Mouse (Mus musculus) hindbrain, postnatal 0 days (tissue): ENCODE data around the gene Prkab2. TPM values are rescaled to one million over a fixed set of nuclear protein-coding genes. Genes with fewer than 3 reads are reported as not detected.

Experiments
- ATAC-seq: fragments of 200-750 bp; cut with Nextera tagmentation; 2 replicates; pipeline ENCODE4 v1.8.0; 2017; ENCODE audit warnings: mild to moderate bottlenecking, moderate TSS enrichment, moderate library complexity
- DNase-seq: peaks from one replicate; pipeline ENCODE4 v3.0.0-alpha.2; 2015; ENCODE audit warnings: low spot score
- H3K27ac ChIP-seq: fragments of 300-500 bp; sonication (generic); 2 replicates; pipeline ENCODE4 v1.5.1; 2014; ENCODE audit warnings: mild to moderate bottlenecking
- H3K27me3 ChIP-seq: fragments of 300-500 bp; sonication (generic); 2 replicates; pipeline ENCODE4 v1.6.1; 2014; ENCODE audit warnings: low read length, mixed read lengths; ENCODE audit not compliant: insufficient read depth
- H3K36me3 ChIP-seq: fragments of 300-500 bp; sonication (generic); 2 replicates; pipeline ENCODE4 v1.6.1; 2014; ENCODE audit warnings: low read length, mixed read lengths; ENCODE audit not compliant: insufficient read depth
- H3K4me1 ChIP-seq: fragments of 300-500 bp; sonication (generic); 2 replicates; pipeline ENCODE4 v1.6.1; 2014; ENCODE audit warnings: antibody characterized with exemption, low read length, mixed read lengths; ENCODE audit not compliant: insufficient read depth
- H3K4me2 ChIP-seq: fragments of 300-500 bp; sonication (generic); 2 replicates; pipeline ENCODE4 v1.6.1; 2014; ENCODE audit warnings: low read depth, mild to moderate bottlenecking, low read length, moderate library complexity, mixed read lengths
- H3K4me3 ChIP-seq: fragments of 300-500 bp; sonication (generic); 2 replicates; pipeline ENCODE4 v1.5.1; 2014; ENCODE audit warnings: low read length
- H3K9ac ChIP-seq: fragments of 300-500 bp; sonication (generic); replicated peaks from 2 replicates; pipeline ENCODE4 v1.6.1; 2014; ENCODE audit warnings: mild to moderate bottlenecking, low read length, moderate library complexity, mixed read lengths
- H3K9me3 ChIP-seq: fragments of 300-500 bp; sonication (generic); 2 replicates; pipeline ENCODE4 v1.6.1; 2016; ENCODE audit warnings: low read length, mixed read lengths
- CTCF ChIP-seq: IDR thresholded peaks from 2 replicates; pipeline ENCODE4 v1.5.1; 2016; ENCODE audit warnings: antibody characterized with exemption, control low read depth, low read depth
- whole genome bisulfite sequencing: fragments of 180-500 bp; shearing (Covaris S2); extraction: QIAGEN DNeasy Blood & Tissue Kit; methylation state at CpG from one replicate; pipeline ENCODE4 v1.1.7; 2014; 5-methylcytosine and 5-hydroxymethylcytosine counted together
- polyA plus RNA-seq: library from polyadenylated mRNA; unstranded; fragments of >200 nt; fragmentation: Nextera tagmentation; extraction: Ambion mirVana; gene quantifications from 2 replicates; pipeline ENCODE4 v1.2.1, GENCODE M21; 2015
- total RNA-seq: library from RNA; depleted of rRNA; stranded (reverse); fragments of >200 nt; gene quantifications from 2 replicates; pipeline ENCODE4 v1.2.3, GENCODE M21; 2014

Prkab2 gene
- total and polyA plus RNA-seq, 2 experiments from 2014 or later: 16.1 to 21.6 TPM

GRCm38 (mm10) chr3:97649022-97649421, 9.0 kb upstream of the Prkab2 start:
- no peak overlapping the region for H3K4me2 ChIP-seq
- ATAC-seq (no peak), DNase-seq (no peak)
- no peaks in the 10 kb centered on the region for H3K4me1 ChIP-seq
- WGBS: 83% methylated on average over 3 of the region's 3 CpGs
- no peak for TF ChIP-seq CTCF
- H3K27ac ChIP-seq: no peak overlapping the region
- no peak overlapping the region for H3K9ac ChIP-seq
- no peaks in the 10 kb centered on the region for H3K36me3 ChIP-seq
- H3K27me3 ChIP-seq: no peaks in the 10 kb centered on the region
- H3K4me3 ChIP-seq: no peak overlapping the region
- no peaks in the 10 kb centered on the region for H3K9me3 ChIP-seq

DNA sequence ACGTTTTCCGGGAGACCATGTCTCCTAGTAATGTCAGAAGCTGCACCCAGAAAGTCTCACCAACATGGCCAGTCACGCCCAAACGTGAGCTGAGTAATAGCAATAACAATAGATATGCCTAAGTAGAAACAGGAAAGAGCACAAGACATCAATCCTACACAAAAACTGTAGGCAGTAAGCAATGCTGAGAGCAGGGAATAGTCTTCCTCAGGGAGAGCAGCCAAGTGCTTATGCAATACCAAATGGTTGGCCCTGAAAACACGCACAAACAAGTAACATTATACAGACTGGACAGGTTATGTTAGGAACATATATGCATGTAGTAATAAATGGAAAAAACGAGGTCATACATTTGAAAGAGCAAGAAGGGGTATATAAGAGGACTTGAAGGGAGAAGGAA, 8.5 kb upstream of the Prkab2 start:
- no peak for TF ChIP-seq CTCF
- Histone ChIP-seq H3K4me2 (no peak overlapping the region), H3K4me1 (no peaks in the 10 kb centered on the region), H3K9me3 (no peaks in the 10 kb centered on the region), H3K27ac (no peak overlapping the region), H3K27me3 (no peaks in the 10 kb centered on the region), H3K4me3 (no peak overlapping the region), H3K9ac (no peak overlapping the region), H3K36me3 (no peaks in the 10 kb centered on the region)
- ATAC-seq: no peak
- DNase-seq: no peak
- WGBS: 83% methylated on average over 6 of the region's 6 CpGs

- H3K9ac ChIP-seq: no peak overlapping the region
- no peaks in the 10 kb centered on the region for H3K9me3 ChIP-seq
- WGBS: 86% methylated on average over 10 of the region's 10 CpGs
- TF ChIP-seq CTCF: no peak
- no peak overlapping the region for H3K4me3 ChIP-seq
- no peaks in the 10 kb centered on the region for H3K36me3 ChIP-seq
- no peaks in the 10 kb centered on the region for H3K4me1 ChIP-seq
- ATAC-seq (no peak), DNase-seq (no peak)
- H3K27me3 ChIP-seq: no peaks in the 10 kb centered on the region
- H3K4me2 ChIP-seq: no peak overlapping the region
- H3K27ac ChIP-seq: no peak overlapping the region
Observed at GRCm38 (mm10) chr3:97651604-97652003, 6.4 kb upstream of the Prkab2 start.

DNA sequence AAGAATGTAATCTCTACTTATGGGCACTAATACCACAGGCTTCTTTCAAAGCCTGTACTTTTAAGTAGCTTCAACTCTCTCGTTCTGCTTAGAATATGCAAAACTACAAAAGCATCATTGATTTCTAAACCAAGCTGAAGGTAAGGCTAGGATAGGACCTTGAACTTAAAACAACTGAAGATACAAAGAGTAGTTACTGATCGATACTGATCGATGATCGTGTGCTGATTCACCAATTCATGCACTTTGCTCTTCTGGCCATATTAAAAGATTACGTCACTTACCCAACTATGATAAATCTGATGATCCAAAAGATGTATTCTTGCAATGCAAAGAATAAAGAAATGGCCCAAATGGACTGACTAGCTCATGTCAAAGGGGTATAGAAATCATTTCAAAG, 4.2 kb upstream of the Prkab2 start:
- Histone ChIP-seq H3K4me2 (no peak overlapping the region), H3K36me3 (no peaks in the 10 kb centered on the region), H3K9ac (no peak overlapping the region), H3K4me1 (no peaks in the 10 kb centered on the region), H3K27me3 (no peaks in the 10 kb centered on the region), H3K4me3 (no peak overlapping the region), H3K9me3 (no peaks in the 10 kb centered on the region), H3K27ac (no peak overlapping the region)
- 92% methylated on average over 5 of the region's 5 CpGs for WGBS
- DNase-seq (no peak), ATAC-seq (no peak)
- TF ChIP-seq CTCF: no peak

DNA sequence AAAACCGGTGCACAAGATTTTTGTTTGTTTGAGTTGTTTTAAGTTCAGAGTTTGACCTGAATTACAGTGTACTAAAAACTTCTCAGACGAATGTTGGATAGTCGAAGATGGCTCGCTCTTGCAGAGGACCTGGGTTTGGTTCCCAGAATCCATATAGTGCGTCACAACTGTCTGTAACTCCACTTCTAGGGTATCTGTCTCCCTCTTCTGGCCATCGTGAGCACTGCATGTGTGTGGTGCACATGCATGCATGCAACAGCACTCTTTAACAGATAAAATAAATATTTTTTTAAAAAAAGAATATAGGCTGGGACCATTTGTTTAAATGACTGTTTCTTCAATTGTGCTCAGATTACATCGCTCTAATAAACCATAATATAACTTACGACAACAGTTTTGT, 3.1 kb upstream of the Prkab2 start:
- peak; percentile 54 for TF ChIP-seq CTCF
- no peaks in the 10 kb centered on the region for H3K27me3 ChIP-seq
- WGBS: 85% methylated on average over 8 of the region's 8 CpGs
- DNase-seq (no peak), ATAC-seq (no peak)
- H3K9ac ChIP-seq: no peak overlapping the region
- H3K4me1 ChIP-seq: 0 out of 2 replicates have a peak, but pooled peaks cover 7% of the 10 kb centered on the region
- no peak overlapping the region for H3K27ac ChIP-seq
- H3K9me3 ChIP-seq: no peaks in the 10 kb centered on the region
- H3K4me3 ChIP-seq: no peak overlapping the region
- no peaks in the 10 kb centered on the region for H3K36me3 ChIP-seq
- no peak overlapping the region for H3K4me2 ChIP-seq

- ATAC-seq: peak; percentile 71; the same call in 1 of the 2 replicates
- Histone ChIP-seq H3K36me3 (peaks cover 8% of the 10 kb centered on the region; the same call in 1 of the 2 replicates), H3K27me3 (no peaks in the 10 kb centered on the region), H3K9ac (peak overlapping the region; percentile 74), H3K4me1 (0 out of 2 replicates have a peak, but pooled peaks cover 10% of the 10 kb centered on the region), H3K4me2 (peak overlapping the region; percentile 89), H3K9me3 (no peaks in the 10 kb centered on the region), H3K4me3 (peak overlapping the region; percentile 75), H3K27ac (peak overlapping the region; percentile 46; the same call in 1 of the 2 replicates)
- WGBS: 1% methylated on average over 49 of the region's 50 CpGs
- DNase-seq: no peak
- no peak for TF ChIP-seq CTCF
Observed at GRCm38 (mm10) chr3:97658426-97659193, 617 bp downstream of the Prkab2 start.

DNA sequence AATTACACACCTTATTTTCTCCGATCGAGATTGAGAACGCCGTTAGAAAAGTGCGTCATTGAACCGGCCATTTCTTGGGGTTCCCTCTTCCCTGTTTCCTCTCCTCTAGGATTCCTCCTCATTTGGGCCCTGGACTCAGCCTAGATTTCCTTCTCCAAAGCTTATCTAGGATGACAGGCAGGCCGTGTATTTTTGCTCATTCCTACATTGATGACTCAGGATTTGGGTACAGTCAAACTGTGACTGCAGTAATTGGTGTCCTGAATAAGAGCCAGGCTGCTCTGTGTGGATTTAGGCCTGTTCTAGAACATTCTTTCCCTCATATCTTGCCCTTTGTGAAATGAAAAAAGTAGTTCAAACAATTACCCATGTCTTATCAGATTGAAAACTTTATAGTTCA, 1.8 kb downstream of the Prkab2 start:
- no peaks in the 10 kb centered on the region for H3K27me3 ChIP-seq
- 85% methylated on average over 7 of the region's 7 CpGs for WGBS
- H3K4me3 ChIP-seq: no peak overlapping the region
- peak overlapping the region; percentile 89 for H3K4me2 ChIP-seq
- H3K4me1 ChIP-seq: 0 out of 2 replicates have a peak, but pooled peaks cover 10% of the 10 kb centered on the region
- H3K27ac ChIP-seq: no peak overlapping the region
- DNase-seq (no peak), ATAC-seq (no peak)
- peaks cover 18% of the 10 kb centered on the region; the same call in 1 of the 2 replicates for H3K36me3 ChIP-seq
- TF ChIP-seq CTCF: no peak
- H3K9ac ChIP-seq: peak overlapping the region; percentile 74; the same call in 1 of the 2 replicates
- H3K9me3 ChIP-seq: no peaks in the 10 kb centered on the region
